Mouse (Mus musculus): ENCODE measurements around the gene Aars2. TPM values are rescaled to one million over a fixed set of nuclear protein-coding genes. Genes with fewer than 3 reads are reported as not detected.
A peak's percentile ranks its signal among the peaks of the same experiment; 100 is the strongest.

The Aars2 gene
- total and polyA plus RNA-seq, 3 experiments: 12.4 to 23.1 (median 17.5) TPM

DNA sequence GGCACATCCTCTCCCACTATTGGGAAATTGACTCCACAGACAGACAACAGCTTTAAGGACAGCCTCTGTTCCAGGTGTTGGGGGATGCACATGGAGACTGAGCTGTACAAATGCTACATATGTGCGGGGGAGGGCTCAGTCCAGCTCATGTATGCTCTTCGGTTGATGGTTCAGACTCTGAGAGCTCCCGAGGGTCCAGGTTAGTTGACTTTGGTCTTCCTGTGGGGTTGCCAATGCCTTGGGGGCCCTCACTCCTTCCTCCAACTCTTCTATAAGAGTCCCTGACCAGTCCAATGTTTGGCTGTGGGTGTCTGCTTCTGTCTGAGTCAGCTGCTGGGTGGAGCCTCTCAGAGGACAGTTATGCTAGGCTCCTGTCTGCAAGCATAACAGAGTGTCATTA is 46.4 kb downstream of the Aars2 start:
- Histone ChIP-seq H3K27ac (ENCODE audit: insufficient read depth, low read depth) (no peak overlapping the region), H3K4me3 (replicated peaks in 1 of 3; ENCODE audit: low read depth in 2 of 3, low read length in 2 of 3, poor library complexity in 1 of 3) (no peak overlapping the region), H3K9me3 (replicated peaks; ENCODE audit: low read length) (no peaks in the 10 kb centered on the region), H3K4me2 (ENCODE audit: insufficient read depth, low read depth, poor library complexity, severe bottlenecking) (no peak overlapping the region), H3K79me2 (replicated peaks; ENCODE audit: control insufficient read depth, extremely low read depth, insufficient read depth, poor library complexity, severe bottlenecking) (peaks cover 21% of the 10 kb centered on the region), H3K36me3 (replicated peaks in 1 of 2; ENCODE audit: control insufficient read depth in 1 of 2, insufficient read depth in 1 of 2, low read length in 1 of 2) (peaks cover 4 to 16% of the 10 kb centered on the region in 2 experiments), H3K4me1 (ENCODE audit: control insufficient read depth in 1 of 2, insufficient read depth in 2 of 2) (peaks cover 14 to 42% of the 10 kb centered on the region in 2 experiments), H3K9ac (ENCODE audit: insufficient read depth, low read depth) (no peak overlapping the region), H3K27me3 (replicated peaks) (no peaks in the 10 kb centered on the region)
- dilution Hi-C loops (cut with MboI; ENCODE audit: extremely low pct_ligation_motif_present, extremely low pct_unique_long_range_greater_than_20kb, low sequenced_read_pairs): no loop called here
- no peak for DNase-seq (ENCODE audit: extremely low read depth)
- TF ChIP-seq MAZ (IDR thresholded peaks at IDR 0.05; ENCODE audit: low read depth, low read length): no peak
- no peak for TF ChIP-seq JUND (conservative IDR thresholded peaks at IDR 0.05; ENCODE audit: low read depth, low read length)
- no peak for TF ChIP-seq GABPA (IDR thresholded peaks at IDR 0.05; ENCODE audit: insufficient replicate concordance, low read depth, low read length)
- in situ Hi-C loops (cut with MboI; ENCODE audit: low pct_ligation_motif_present, low pct_unique_long_range_greater_than_20kb, low sequenced_read_pairs): loop anchor here (5.0 kb wide), 1 partner anchor 36 kb away; no protein-coding TSS in a partner anchor

- in situ Hi-C loops (cut with MboI; ENCODE audit: low pct_ligation_motif_present, low pct_unique_long_range_greater_than_20kb, low sequenced_read_pairs): loop anchor here (5.0 kb wide), 1 partner anchor 37 kb away; no protein-coding TSS in a partner anchor
- Histone ChIP-seq H3K27me3 (replicated peaks) (no peaks in the 10 kb centered on the region), H3K36me3 (replicated peaks in 1 of 2; ENCODE audit: control insufficient read depth in 1 of 2, insufficient read depth in 1 of 2, low read length in 1 of 2) (peaks cover 16 to 30% of the 10 kb centered on the region in 2 experiments), H3K9ac (ENCODE audit: insufficient read depth, low read depth) (peak overlapping the region; percentile 18; the same call in 1 of the 2 replicates), H3K9me3 (replicated peaks; ENCODE audit: low read length) (no peaks in the 10 kb centered on the region), H3K79me2 (replicated peaks; ENCODE audit: control insufficient read depth, extremely low read depth, insufficient read depth, poor library complexity, severe bottlenecking) (peaks cover 33% of the 10 kb centered on the region), H3K27ac (ENCODE audit: insufficient read depth, low read depth) (peak overlapping the region; percentile 65), H3K4me1 (ENCODE audit: control insufficient read depth in 1 of 2, insufficient read depth in 2 of 2) (peaks cover 14 to 42% of the 10 kb centered on the region in 2 experiments), H3K4me2 (ENCODE audit: insufficient read depth, low read depth, poor library complexity, severe bottlenecking) (peak overlapping the region; percentile 79), H3K4me3 (replicated peaks in 1 of 3; ENCODE audit: low read depth in 2 of 3, low read length in 2 of 3, poor library complexity in 1 of 3) (peak overlapping the region in 1 of 3 experiments; percentile 90)
- peak; percentile 80 for DNase-seq (ENCODE audit: extremely low read depth)
- dilution Hi-C loops (cut with MboI; ENCODE audit: extremely low pct_ligation_motif_present, extremely low pct_unique_long_range_greater_than_20kb, low sequenced_read_pairs): no loop called here
- TF ChIP-seq UBTF (IDR thresholded peaks at IDR 0.05; ENCODE audit: low read depth, low read length) (no peak), CTCF (conservative IDR thresholded peaks at IDR 0.05 in 1 of 2, IDR thresholded peaks at IDR 0.05 in 1 of 2; ENCODE audit: low read depth in 2 of 2, low read length in 2 of 2) (peak in 1 of 2 experiments; percentile 34; a peak in 2 of 4 replicates), IRF4 (IDR thresholded peaks at IDR 0.05; ENCODE audit: low read depth, low read length) (peak; percentile 75), MAZ (IDR thresholded peaks at IDR 0.05; ENCODE audit: low read depth, low read length) (peak; percentile 73), ELF1 (IDR thresholded peaks at IDR 0.05; ENCODE audit: low read depth, low read length) (peak; percentile 59; the same call in 1 of the 2 replicates), ZMIZ1 (IDR thresholded peaks at IDR 0.05; ENCODE audit: low read depth, low read length) (peak; percentile 64; the same call in 1 of the 2 replicates), SIN3A (IDR thresholded peaks at IDR 0.05; ENCODE audit: low read length) (peak; percentile 47; the same call in 1 of the 2 replicates), E2F4 (IDR thresholded peaks at IDR 0.05; ENCODE audit: insufficient replicate concordance, low read depth, low read length) (no peak), ETS1 (conservative IDR thresholded peaks at IDR 0.05; ENCODE audit: low read depth, low read length) (peak; percentile 69; the same call in 1 of the 2 replicates), CHD1 (IDR thresholded peaks at IDR 0.05; ENCODE audit: low read depth, low read length) (no peak), RAD21 (IDR thresholded peaks at IDR 0.05; ENCODE audit: low read depth, low read length) (peak; percentile 20), NELFE (IDR thresholded peaks at IDR 0.05; ENCODE audit: low read depth, low read length) (peak; percentile 30; the same call in 1 of the 2 replicates), BHLHE40 (IDR thresholded peaks at IDR 0.05; ENCODE audit: low read depth, low read length) (peak; percentile 56), MAX (IDR thresholded peaks at IDR 0.05; ENCODE audit: low read length) (peak; percentile 12; the same call in 1 of the 2 replicates), MEF2A (IDR thresholded peaks at IDR 0.05; ENCODE audit: borderline replicate concordance, low read depth, low read length) (peak; percentile 39; the same call in 1 of the 2 replicates), POLR2A (IDR thresholded peaks at IDR 0.05; ENCODE audit: low read depth, low read length) (no peak), MXI1 (IDR thresholded peaks at IDR 0.05; ENCODE audit: low read depth, low read length) (peak; percentile 76; the same call in 1 of the 2 replicates), MYC (IDR thresholded peaks at IDR 0.05; ENCODE audit: low read depth, low read length) (0 out of 2 replicates have a peak, but pooled peaks have one; percentile 35), HCFC1 (IDR thresholded peaks at IDR 0.05; ENCODE audit: low read depth, low read length) (0 out of 2 replicates have a peak, but pooled peaks have one; percentile 35), JUN (IDR thresholded peaks at IDR 0.05; ENCODE audit: insufficient read depth, low read depth, low read length) (no peak), EP300 (IDR thresholded peaks at IDR 0.05; ENCODE audit: low read length) (peak; percentile 34; the same call in 1 of the 2 replicates)
Measured at GRCm38 (mm10) chr17:45554420-45554819, 47.8 kb downstream of the Aars2 start.
